Mouse (Mus musculus): ENCODE results near the gene Tmem106a. TPM values are rescaled to one million over a fixed set of nuclear protein-coding genes. Genes with fewer than 3 reads are reported as not detected.
"Not testable (repeated sequence)": the region's sequence is repeated elsewhere in the genome, so short reads cannot be mapped to it uniquely, and the experiment has no call there.

The Tmem106a gene
- 10 to 100 TPM; 11.2 to 12.0 TPM for total RNA-seq (2021)
- long read RNA-seq, experiment 1, transcript Tmem106a-201 (9 exons, 2,304 nt): major isoform, 6 of 15 reads
- long read RNA-seq, experiment 1, partial matches to known transcripts: 3 of 15 reads
- long read RNA-seq, experiment 1, other reads (novel, unspliced or antisense): 4 of 15 reads
- long read RNA-seq, experiment 2, transcript Tmem106a-201 (9 exons, 2,304 nt): major isoform, 6 of 10 reads
- long read RNA-seq, experiment 2, partial matches to known transcripts: 1 of 10 reads
- long read RNA-seq, experiment 2, other reads (novel, unspliced or antisense): 3 of 10 reads

DNA sequence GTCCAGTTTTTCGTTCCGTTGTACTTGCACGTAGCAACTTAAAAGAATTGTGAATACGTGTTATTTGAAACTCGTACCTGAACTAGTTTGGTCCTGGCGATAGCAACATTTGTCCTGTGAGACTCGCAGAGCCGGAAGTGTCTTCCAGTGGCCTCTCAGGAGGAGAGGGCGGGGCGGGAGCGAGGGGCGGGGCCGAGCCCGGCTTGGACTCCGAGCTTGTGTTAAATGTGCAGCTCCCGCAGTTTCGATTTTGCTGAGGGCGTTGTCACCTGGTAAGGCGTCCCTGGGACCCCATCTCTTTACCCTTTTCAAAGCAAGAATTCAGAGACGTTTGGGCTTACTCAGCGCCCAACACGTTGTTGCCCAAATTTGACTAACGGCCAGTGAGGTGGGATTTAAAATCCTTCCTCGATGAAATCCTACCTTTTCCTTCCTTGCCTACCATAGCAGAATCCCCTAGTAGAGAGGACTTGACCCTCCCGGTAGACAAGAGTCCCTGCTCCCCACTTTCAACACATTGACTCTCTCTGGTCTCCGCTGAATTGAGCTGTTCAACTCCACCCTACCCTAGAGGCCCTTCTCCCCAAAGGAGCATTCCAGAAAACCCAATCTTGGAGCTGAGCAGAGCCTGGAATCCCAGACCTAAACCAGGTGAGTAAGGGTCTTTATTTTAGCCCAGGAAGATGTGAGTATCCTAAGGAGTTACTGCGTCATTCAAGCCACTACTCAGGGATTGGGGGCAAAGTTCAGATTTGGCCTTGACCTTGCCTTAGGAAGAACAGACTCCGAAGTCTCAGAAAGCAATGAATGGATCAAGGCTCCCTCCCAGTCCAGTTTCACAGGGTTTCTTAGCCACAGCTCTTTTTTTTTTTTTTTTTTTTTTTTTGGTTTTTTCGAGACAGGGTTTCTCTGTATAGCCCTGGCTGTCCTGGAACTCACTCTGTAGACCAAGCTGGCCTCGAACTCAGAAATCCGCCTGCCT is at the start of gene Tmem106a:
Tmem106a (plus strand) TSS at position 189 of the 982 bp plus-strand sequence.
- peak; percentile 86 for DNase-seq

DNA sequence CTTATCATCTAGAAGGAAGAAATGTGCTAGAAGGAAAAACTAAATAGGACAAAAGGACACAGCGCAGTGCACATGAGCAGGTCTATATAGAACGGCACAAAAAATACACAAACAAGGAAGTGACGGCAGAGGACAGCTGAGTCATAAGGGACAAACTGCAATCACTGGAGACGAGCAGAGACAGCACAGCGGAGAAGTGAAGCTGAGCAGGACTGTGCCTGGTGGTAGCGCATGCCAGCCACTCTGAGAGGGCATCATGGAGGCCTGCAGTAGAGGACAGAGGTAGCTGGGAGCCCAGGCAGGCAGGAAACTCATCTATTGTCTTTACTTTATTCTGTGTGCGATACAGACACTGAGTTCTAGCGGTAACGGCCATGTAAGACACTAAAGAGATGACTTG is 38.5 kb upstream of the Tmem106a start:
- peak; percentile 22 for DNase-seq

DNA sequence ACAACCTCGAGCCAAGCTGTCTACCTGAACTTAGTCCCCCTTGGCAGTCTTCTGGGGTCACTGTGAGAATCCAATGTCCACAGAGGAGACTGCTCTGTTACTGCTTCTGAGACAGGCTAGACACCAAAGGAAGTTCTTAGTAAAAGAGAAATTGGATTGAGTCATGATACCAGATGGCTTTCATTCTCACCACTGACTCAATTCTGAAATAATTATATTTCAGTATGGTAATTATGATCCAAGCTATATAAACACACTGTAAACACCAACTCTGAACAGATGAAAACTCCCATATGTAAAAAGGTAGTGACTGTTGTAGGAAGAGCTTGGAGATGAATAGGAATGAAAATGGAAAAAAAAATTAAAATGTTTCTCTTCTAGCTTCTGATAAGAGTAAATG is 37.9 kb upstream of the Tmem106a start:
- no peak for DNase-seq

DNA sequence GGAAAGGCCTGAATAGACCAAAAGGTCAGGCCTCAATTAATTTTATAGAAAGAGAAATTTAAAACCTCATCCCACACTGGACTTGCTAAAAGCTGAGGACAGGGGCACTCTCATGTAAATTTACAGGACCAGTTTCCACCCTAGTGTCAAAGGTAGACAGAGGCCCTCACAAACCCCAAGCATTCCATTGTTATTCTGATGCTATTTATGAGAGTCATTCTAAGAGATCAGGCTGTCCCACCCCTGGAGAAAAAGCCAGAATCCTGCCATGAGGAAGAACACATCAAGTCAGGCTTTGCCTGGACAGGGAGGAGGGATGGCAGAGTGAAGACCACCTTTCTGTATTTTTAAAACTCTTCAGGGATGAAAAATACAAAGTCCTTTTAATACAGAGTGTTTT is 33.5 kb upstream of the Tmem106a start:
- no peak for DNase-seq

DNA sequence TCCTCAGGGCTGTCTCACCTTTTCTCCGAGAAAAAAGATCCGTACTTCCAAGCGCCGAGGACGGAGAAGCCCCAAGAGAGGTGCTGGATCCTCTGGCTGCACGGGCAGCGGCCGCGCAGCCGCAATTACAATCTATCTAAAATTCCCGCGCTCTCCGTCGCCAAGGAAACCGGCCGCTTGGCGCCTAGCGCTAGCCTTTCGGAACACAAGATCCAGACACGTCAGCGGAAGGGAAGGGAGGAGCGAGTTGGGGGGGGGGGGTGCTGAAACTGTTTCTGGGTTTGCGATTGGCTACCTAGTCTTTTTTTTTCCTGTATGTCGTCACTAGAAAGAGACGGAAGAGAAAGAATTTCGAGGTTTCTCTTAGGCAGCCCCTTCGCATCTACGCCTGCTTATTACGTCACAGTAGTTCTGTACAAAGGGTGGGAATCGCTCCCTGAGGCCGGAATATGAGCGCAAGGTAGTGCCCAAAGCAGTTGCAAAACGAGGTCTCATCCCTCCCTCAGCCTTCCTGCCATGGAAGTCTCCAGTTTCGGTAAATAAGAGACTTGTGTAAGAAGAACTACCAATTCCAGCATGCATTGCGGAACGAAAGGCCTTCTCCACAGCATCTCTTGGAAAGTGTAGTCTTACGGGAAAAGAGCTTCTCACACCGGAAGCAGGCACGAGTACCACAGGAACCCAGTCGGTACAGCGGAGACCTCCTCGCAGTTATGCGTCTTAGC is 30.1 kb upstream of the Tmem106a start, which contains the start of the genes Brca1 and Nbr1:
Brca1 (minus strand) TSS at position 205 of the 725 bp plus-strand sequence.
Nbr1 (plus strand) TSS at position 399 of the 725 bp plus-strand sequence.
- DNase-seq: peak; percentile 96

DNA sequence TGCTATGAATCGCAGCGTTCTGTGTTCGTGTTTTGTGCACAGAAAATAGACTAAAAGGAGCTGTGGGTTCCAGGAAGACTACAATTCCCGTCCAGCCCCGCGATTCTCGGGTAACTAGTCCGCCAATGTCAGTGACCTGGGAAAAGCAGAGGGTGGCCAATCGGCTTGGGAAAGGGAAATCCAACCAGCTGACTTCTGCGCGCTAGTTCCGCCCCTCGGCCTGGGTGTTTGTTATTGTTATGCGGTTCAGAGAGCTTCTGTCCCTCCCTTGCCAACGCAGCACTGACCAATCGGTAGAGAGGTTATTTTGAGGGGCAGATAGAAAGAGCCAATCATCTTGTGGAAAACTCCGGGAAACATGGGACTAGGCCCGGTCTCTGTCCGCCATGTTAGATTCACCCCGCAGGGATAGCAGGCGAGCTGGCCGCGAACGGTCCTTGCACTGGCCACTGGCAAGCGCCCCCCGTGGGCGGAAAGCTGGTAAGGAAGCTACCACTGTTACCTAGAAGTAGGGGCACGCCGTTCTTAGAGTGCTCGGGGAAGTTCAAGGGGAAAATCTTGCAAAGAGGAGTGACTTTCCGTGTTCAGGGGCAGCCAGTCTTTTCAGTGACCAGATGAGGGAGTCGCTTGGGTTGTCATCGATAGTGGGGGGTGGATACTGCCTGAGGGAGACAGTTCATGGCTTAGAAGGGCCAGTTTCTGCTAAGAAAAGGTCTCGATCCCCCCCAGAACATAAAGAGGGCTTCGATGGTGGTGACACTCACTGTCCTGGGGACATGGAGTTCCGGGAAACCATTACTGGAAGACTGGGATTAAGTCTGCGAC is 29.4 kb upstream of the Tmem106a start:
- peak; percentile 95 for DNase-seq

DNA sequence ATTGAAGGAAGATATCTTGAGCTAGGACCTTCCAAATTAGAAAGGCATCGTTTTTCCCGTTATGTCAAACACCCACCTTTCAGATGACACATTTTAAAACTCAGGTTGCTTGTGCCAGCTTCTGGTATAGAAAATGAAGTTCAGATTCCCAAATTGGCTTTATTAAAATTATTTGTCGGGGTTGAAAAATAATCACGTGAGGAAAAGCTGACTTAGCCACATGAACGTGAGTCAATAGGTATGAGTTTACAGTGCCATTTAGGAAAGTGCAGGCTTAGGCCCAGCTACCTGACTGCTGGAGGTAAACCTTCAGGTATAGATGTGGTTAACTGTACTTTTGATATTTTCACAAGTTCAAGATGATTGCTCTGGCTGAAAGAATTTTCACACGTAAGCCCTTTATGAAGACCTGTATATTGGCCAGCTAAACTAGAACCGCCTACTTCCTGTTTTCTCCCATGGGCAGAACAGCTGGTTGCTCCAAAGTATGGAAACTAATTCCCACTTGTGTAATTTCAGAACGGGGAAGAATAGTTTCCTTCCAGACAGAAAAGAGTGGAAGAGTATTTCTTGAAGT is 28.6 kb upstream of the Tmem106a start:
- peak; percentile 32 for DNase-seq

DNA sequence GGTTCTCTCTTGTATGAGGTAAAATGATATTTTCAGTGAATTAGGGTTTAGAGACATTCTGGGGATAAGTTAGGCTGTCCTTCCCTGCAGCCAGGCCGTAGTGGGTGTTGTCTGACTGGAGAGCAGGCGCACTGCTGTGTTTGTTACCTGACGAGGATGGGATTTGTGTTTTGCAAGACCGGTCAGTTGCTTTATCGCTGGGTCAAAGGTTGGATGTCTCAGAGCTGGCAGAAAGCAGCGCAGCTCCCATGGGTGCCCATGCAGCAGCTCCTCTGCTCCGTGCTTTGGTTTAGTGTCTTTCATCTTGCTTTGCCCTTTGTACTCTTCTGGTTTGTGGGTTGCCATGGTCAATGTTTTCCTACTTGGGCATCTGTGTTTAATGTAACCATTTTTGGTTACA is 25.5 kb upstream of the Tmem106a start:
- DNase-seq: peak; percentile 47

DNA sequence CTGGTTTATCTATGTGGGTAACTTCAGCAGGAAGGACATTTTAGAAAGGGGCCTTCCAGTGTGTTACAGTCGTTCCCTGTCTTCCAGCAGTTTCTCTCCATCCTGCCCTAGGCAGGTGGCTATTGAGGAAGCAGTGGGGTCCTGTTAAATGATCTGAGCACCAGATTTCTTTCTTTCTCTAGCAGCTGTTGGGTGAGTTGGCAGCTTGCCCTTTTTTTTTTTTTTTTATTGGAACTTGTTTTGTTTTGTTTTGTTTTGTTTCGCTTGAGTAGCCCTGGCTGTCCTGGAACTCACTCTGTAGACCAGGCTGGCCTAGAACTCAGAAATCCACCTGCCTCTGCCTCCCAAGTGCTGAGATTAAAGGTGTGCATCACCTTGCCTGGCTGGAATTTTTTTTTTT is 25.1 kb upstream of the Tmem106a start:
- DNase-seq: no peak

DNA sequence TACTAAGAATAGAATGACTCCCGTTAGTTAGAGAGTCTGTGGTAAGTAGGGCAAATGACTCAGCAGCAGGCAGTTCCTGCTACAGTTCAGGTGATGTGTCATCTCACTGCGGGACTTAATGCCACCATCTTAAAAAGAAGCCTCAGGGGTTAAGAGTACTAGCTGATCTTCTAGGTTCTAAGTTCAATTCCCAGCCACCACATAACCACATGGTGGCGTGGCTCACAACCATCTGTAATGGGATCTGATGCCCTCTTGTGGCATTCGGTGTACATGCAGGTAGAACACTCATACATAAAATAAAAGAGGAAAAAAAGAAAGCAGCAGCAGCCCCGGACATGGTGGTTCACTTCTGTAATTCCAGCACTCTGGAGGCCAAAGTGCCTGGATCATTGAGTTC is 19.7 kb upstream of the Tmem106a start:
- peak; percentile 48 for DNase-seq

DNA sequence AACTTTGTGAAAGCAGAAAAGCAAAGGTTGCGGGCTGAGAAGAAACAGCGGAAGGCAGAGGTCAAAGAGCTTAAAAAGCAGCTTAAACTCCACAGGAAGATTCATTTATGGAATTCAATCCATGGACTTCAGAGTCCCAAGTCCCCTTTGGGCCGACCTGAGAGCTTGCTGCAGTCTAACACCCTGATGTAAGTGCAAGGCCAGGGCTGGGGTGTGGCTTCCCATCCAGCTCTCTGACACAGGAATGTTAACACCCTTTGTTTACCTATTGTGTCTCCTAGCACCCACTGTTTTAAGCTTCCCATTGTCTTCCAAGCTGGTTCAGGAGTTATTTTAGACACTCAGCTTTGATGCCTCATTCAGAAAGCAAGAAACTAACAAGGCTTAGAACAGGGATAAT is 13.6 kb upstream of the Tmem106a start:
- no peak for DNase-seq

DNA sequence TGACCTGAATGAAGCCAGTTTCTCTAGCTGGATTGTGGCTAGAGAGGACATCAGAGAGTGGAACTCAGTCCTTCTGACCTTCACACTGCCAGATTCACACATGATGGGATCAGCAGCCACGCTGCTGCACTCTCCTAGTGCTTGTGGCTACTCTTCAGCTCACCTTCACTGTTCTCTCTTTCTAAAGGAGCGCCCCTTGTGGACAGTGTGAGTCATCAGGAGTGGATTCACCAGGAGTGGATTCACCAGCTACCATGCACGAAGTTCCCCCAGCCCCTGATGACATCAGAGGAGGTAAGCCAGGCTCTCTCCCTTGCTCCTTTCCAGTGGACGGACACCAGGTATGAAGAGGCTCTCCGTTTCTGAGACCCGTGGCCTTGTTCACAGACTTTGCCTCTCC is 5.9 kb upstream of the Tmem106a start:
- peak; percentile 2 for DNase-seq

DNA sequence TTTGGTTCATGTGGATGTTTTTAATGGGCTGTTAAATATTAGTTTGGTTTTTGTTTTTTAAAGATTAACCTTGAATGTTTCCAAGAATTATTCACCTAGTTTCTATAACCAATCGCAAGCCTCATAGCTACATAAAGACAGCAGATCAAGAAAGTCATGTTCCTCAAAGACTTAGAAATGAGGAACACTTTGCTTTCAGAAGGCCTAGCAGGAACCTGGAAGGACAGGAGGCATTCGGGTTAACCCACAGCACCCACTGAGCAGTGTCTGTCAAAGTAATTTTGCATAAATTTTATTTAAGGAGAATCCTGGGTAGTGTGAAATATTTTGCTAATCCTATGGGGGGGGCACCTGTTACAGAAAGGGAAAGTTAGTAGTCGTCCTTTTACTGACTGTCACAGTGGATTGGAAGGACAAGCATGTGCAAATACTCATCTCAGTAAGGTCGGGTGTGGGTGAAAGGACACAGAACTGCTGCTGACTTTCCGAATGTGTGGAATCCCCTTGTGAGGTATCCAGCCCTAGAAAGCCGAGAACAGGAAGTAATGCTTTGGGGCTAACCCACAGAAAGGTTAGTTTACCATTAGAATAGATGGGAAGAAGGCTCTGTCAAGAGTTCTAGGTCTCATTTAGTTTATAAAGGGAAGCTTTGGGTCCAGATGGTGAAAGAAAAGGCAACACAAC is 819 bp upstream of the Tmem106a start:
- no peak for DNase-seq

DNA sequence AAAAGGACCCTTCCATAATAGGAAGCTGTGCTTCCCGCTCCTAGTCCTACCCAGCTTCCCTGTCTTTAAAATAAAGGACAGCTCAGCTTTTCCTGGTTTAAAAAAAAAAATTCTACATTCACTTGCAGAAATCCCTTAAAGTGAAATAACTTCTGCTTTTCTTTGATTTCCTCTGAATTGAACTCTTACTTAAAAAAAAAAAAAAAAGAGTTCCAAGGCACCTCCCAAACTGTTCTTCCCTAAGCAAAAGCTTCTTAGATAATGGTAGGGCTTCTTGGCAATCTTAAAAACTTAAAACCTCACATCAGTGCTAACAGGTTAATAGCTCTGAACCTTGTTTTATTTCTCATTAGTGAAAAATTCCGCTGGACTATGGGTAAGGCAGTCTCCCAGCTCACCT is 1.2 kb downstream of the Tmem106a start:
- DNase-seq: no peak

DNA sequence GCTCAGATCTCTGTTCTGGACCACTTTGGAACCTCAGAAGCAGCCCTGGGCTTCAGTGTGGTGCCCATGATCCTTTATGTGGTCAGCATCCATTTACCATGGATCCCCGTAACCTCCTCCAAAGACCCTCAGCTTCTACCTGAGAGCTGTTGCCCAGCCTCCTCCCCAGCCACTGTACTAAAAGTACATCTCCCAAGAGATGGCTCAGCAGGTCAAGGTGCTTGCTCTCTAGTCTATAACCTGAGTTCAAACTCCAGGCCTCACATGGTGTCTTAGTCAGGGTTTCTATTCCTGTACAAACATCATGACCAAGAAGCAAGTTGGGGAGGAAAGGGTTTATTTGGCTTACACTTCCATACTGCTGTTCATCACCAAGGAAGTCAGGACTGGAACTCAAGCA is 3.0 kb downstream of the Tmem106a start:
- not testable (repeated sequence) for DNase-seq

DNA sequence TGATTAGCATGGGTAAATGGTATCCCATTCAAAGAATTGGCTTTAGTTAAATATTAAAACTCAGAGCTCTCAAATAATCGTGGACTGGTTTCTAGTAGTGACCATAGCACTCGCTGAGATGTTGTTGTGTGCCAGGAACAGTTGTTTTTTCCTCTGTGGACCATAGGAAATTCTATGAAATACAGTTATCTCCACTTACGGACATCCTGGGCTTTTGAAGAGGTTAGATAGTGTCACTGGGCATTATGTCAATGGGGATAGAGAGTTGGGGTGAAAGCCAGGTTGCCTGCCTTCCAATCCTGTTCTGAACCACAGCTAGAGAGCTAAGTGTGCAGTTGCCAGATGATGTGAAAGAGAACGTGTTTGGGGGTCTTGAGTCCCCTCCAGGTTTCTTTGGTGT is 3.8 kb downstream of the Tmem106a start:
- no peak for DNase-seq

DNA sequence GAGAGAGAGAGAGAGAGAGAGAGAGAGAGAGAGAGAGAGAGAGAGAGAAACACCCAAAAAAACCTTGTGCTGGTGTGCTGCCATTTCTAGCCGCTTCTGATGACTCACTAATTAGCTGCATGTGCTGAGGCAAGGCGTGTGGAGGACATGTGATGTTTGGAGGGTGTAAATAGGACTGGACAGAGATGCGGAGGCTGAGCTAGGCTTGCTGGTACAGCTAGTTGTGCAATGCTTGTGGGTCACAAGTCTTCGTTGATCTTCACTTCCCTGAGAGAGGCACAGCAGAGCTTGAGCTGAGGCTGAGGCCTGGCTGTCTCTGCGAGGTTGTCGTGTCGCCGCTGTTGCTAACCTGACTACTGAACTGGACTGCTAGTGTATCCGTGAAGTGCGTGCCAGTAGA is 5.6 kb downstream of the Tmem106a start:
- peak; percentile 12 for DNase-seq

DNA sequence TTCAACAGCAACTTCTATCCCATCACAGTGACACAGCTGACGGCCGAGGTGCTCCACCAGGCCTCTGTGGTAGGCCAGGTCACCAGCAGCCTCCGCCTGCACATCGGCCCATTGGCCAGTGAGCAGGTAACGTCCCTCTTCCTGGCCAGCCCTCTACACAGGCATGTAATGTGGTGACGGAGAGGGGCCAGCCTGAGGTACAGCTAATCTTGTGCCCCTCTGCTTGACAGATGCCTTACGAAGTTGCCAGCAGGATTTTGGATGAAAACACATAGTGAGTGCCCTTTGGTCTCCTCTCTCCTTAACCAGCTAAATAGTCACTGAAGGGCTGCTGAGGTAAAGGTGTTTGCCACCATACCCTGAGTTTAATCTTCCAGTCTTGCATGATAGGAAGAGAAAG is 6.8 kb downstream of the Tmem106a start:
- no peak for DNase-seq

DNA sequence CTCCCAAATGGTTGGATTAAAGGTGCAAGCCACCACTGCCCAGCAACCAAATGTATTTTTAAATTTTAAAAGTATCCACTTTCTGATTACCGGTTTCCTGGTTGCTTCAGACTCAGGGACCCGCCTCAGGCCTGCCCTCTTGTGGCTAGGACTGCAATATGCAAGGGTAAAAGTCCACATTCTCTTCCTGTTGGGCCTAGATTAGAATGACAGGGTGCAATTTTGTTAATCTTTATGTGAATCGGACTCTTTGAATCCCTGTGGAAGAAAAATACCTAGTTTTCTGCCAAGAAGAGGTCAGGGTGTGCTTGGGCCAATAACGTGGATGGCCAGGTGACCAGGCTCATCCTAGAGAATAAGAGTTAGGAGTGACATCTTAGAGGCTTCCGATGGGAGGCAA is 7.4 kb downstream of the Tmem106a start:
- peak; percentile 70 for DNase-seq

DNA sequence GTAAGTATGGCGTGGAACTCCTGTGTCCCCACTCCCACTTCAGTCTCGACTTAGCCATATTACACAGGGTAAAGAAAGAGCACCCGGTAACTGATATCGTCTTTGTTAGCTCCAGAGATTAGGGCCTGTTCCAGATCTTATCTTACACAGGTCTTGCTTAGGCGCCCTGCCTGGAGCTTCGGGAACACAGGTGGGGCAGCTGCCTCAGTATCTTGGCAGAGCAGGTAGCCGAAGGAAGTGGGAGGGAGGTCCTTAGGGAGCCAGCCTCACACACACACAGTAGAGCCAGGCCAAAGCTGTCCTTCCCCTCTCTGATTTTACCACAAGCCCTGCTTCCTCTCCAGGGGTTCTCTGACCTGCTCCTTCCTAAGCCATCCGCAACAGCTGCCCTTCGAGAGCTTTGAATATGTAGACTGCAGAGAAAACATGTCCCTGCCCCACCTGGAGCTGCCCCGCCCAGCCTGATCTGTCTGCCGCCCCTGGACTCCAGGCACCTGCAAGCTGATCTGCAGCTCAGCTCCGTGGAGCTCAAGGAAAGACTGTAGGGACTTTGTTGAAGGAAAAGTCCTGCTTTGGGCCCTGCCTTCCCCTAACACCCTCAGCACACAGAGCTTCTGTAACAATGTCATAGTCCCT is 8.1 kb downstream of the Tmem106a start:
- DNase-seq: no peak
